Mouse (Mus musculus): ENCODE measurements around the gene Dcun1d3. TPM values are rescaled to one million over a fixed set of nuclear protein-coding genes. Genes with fewer than 3 reads are reported as not detected.
A peak's percentile ranks its signal among the peaks of the same experiment; 100 is the strongest.

Gene Dcun1d3
- polyA plus RNA-seq (2016; fragmentation: Nextera tagmentation; extraction: Ambion mirVana) = 16.2 and 16.8 TPM in 2 replicates

DNA sequence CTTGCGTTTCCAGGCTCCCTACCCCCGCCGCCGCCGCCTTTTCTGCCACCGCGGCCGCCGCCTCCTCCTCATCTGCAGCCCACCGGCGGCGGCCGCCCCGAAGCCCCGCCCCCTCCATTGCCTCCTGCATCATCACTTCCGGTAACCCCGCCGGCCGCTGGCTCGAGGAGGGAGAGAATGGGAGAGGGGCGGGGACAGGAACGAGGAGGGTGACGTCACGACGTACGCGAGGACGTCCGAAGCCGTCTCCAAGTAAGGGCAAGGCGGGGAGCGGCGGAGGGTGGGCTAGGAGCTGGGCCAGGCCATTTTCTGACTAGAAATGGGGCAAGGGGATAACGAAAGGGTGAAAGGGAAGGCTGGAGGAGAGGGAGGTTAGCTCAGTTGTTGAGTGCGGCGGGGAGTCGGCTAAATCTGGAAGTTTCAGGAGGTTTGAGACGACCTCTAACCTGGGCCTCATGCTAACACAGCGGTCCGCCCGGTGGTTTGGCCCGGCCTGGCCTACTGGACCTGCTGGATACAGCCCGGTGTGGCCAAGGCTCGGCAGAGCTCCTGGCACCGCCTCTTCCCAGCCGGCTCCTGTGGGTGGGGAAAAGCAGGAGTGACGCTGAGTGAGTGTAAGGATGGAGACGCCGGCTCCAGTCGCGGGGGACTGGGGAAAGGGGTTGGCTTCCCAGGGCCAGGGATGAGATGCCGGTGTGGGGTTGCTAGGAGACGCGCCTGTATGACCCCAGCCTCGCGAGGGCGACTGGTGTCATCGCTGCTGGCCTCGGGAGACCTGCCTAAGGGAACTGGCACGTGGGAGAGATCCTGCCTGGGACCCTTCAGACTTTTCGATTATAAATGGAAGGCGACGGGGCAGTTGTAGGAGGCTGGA lies at the start of gene Dcun1d3, which contains the start of gene Lyrm1:
Dcun1d3 (minus strand) TSS at position 660 of the 874 bp plus-strand sequence.
Lyrm1 (plus strand) TSS at position 223 of the 874 bp plus-strand sequence.
- peaks cover 27% of the 10 kb centered on the region for H3K4me1 ChIP-seq
- no peaks in the 10 kb centered on the region for H3K36me3 ChIP-seq (replicated peaks)
- no peaks in the 10 kb centered on the region for H3K9me3 ChIP-seq
- H3K27ac ChIP-seq = peak within 1 kb of the TSS; percentile 96
- under 1% methylated on average over 63 of the region's 63 CpGs for WGBS
- peak within 1 kb of the TSS; percentile 80 for H3K9ac ChIP-seq
- H3K4me2 ChIP-seq = peak within 1 kb of the TSS; percentile 76
- peak within 1 kb of the TSS; percentile 72 for H3K4me3 ChIP-seq (replicated peaks)
- peak; percentile 98 for ATAC-seq (ENCODE audit: low FRiP score)
- no peaks in the 10 kb centered on the region for H3K27me3 ChIP-seq

DNA sequence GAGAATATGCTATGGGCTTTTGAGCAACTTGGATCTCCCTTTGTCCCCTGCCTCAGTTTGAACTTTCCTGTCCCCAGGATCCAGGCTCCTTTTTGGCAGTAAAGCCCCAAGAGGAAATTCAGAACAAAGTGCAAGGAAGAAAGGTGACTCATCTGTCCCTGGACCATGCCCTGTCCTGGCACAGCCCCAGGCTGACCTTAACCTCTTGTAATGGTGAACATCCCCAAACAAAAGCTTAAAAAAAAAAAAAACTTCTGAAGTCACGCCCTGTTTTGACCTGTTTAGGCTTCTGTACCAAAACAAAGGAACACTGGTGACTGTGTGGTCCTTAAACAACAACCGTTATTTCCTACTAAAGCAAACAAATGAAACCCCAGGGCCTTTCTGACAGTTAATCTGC lies 45.5 kb upstream of the Dcun1d3 start:
- Histone ChIP-seq H3K9me3 (no peaks in the 10 kb centered on the region), H3K4me3 (replicated peaks) (no peak overlapping the region), H3K4me2 (no peak overlapping the region), H3K36me3 (replicated peaks) (no peaks in the 10 kb centered on the region), H3K27me3 (no peaks in the 10 kb centered on the region), H3K9ac (no peak overlapping the region), H3K27ac (no peak overlapping the region), H3K4me1 (no peaks in the 10 kb centered on the region)
- ATAC-seq (ENCODE audit: low FRiP score) = no peak
- WGBS = 73% methylated on average over 2 of the region's 2 CpGs

DNA sequence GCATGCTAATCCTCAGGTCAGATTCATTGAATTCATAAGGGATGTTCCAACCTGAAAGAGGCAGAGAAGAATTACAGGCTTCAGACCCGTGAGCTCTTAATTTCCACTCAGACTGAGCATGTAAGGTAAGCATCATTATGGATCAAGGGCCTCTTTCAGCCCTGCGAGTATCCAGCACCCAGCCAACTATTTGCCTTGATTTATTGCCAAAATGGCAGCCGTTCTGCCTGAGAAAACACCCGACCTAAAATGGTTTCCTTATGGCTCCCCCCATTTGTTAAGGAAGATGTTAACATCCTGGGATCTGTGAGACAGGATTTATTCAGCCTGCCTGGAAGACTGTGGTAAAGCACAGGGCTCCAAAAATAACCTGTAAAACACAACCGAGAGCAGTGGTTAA lies 40.9 kb upstream of the Dcun1d3 start:
- Histone ChIP-seq H3K4me2 (no peak overlapping the region), H3K9me3 (no peaks in the 10 kb centered on the region), H3K4me3 (replicated peaks) (no peak overlapping the region), H3K27ac (no peak overlapping the region), H3K36me3 (replicated peaks) (no peaks in the 10 kb centered on the region), H3K27me3 (no peaks in the 10 kb centered on the region), H3K4me1 (no peaks in the 10 kb centered on the region), H3K9ac (no peak overlapping the region)
- ATAC-seq (ENCODE audit: low FRiP score) = no peak
- 85% methylated on average over 5 of the region's 5 CpGs for WGBS

DNA sequence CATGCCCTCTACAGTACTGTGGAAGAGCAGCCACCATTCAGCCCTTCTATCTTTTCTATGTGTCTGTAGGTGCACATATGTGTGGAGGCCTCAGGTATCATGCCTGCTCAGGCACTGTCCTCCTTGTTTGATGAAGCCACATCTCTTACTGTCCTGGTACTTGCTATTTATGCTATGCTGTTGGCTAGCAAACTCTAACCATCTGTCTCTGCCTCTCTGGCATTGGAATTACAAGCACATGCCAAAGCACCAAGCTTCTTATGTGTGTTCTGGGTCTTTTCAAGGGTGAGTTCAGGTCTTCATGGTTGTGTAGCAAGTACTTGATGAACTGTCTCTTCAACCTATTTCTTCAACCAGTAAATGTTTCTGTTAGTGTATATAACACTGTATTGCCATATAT lies 40.2 kb upstream of the Dcun1d3 start:
- no peak for ATAC-seq (ENCODE audit: low FRiP score)
- Histone ChIP-seq H3K27me3 (no peaks in the 10 kb centered on the region), H3K9ac (no peak overlapping the region), H3K4me1 (no peaks in the 10 kb centered on the region), H3K27ac (no peak overlapping the region), H3K4me3 (replicated peaks) (no peak overlapping the region), H3K9me3 (no peaks in the 10 kb centered on the region), H3K36me3 (replicated peaks) (no peaks in the 10 kb centered on the region), H3K4me2 (no peak overlapping the region)

DNA sequence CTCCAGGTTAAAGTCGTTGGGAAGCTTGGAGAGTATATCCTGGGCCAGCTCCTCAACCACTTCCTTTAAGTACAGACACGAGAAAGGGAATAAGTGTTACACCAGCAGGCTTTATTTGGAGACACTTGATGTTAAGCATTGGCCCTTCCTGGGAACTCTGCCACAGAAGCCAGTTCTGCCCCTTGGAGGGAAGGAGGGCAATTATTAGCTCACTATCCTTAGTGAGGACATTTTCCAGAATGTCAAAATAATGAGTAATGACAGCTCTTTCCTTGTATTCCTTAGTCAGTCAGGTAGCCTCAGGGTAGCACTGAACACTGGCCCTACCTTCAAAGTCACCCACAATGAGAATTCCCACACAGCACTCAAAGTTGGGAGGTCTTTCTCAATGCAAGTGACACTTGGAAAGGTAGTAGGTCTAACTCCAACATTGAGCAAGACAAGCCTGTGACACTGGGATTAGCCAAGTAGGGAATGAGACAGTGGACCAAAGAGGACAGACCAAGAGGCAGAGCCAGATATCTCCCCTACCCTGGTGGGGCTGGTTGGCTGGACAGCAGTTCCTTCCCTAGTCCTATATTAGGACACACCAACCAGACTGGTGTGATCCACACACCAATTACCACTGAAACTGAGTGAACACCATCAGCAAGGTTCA lies 32.8 kb upstream of the Dcun1d3 start:
- H3K27ac ChIP-seq = no peak overlapping the region
- H3K4me3 ChIP-seq (replicated peaks) = no peak overlapping the region
- no peak overlapping the region for H3K4me2 ChIP-seq
- H3K9ac ChIP-seq = no peak overlapping the region
- no peaks in the 10 kb centered on the region for H3K27me3 ChIP-seq
- H3K36me3 ChIP-seq (replicated peaks) = no peaks in the 10 kb centered on the region
- no peaks in the 10 kb centered on the region for H3K9me3 ChIP-seq
- 74% methylated on average over 2 of the region's 2 CpGs for WGBS
- H3K4me1 ChIP-seq = no peaks in the 10 kb centered on the region
- ATAC-seq (ENCODE audit: low FRiP score) = no peak

DNA sequence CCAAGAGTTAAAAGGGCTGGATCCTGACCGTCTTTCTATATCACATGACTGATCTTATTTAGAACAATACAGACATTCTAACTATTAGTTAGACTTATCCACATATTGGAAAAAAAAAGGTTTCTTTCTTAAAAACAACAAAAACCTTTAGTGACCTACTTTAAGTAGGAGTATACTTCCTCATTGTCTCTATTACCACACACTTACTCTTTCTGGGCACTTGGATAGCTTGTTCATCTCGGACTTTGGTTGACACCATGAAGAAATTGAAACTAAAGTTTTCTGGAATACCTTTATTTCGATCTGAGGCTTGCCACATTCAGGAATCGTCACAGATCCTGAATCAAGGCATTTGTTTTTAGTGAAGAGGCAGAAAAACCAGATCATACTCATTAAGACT lies 25.0 kb upstream of the Dcun1d3 start:
- Histone ChIP-seq H3K9ac (no peak overlapping the region), H3K27me3 (no peaks in the 10 kb centered on the region), H3K9me3 (no peaks in the 10 kb centered on the region), H3K36me3 (replicated peaks) (no peaks in the 10 kb centered on the region), H3K4me1 (no peaks in the 10 kb centered on the region), H3K4me3 (replicated peaks) (no peak overlapping the region), H3K4me2 (no peak overlapping the region), H3K27ac (no peak overlapping the region)
- WGBS = 87% methylated on average over 4 of the region's 4 CpGs
- ATAC-seq (ENCODE audit: low FRiP score) = no peak

DNA sequence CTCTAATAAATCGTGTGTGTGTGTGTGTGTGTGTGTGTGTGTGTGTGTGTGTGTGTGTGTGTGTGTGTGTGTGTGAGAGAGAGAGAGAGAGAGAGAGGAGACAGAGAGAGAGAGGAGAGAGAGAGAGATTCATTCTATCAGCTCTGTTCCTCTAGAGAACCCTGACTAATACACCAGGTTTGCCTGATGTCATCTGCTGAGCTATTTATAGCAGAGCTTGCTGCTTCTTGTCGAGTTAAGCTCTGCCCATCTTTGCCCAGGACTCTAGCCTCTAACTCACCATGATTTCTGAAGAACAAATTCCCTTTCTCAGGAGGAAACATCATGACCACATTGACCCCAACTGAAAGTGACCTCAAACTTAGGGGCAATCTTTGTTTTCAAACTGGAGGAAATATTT lies 24.4 kb upstream of the Dcun1d3 start:
- WGBS = 62% methylated on average over 2 of the region's 2 CpGs
- Histone ChIP-seq H3K27ac (no peak overlapping the region), H3K9ac (no peak overlapping the region), H3K36me3 (replicated peaks) (no peaks in the 10 kb centered on the region), H3K4me1 (no peaks in the 10 kb centered on the region), H3K4me3 (replicated peaks) (no peak overlapping the region), H3K4me2 (no peak overlapping the region), H3K27me3 (no peaks in the 10 kb centered on the region), H3K9me3 (no peaks in the 10 kb centered on the region)
- no peak for ATAC-seq (ENCODE audit: low FRiP score)

DNA sequence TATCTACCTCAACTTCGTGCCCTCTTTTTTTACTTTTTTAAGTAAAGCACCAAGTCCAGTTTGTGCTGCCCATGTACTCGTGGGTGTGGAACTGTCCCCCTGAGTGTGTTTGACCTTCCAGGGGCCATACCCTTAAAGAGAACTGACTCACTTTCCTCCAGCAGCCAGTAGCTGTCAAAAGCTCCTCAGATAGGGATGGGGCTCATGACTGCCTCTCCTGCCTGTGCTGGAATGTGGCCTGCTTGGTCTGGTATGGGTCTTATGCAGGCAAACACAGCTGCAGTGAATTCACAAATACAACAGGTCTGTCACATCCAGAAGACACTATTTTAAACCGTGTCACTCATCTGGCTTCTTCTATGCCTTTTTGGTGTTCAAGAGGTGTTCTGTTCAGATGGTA lies 15.6 kb upstream of the Dcun1d3 start:
- H3K27ac ChIP-seq = no peak overlapping the region
- no peaks in the 10 kb centered on the region for H3K27me3 ChIP-seq
- no peaks in the 10 kb centered on the region for H3K4me1 ChIP-seq
- H3K4me3 ChIP-seq (replicated peaks) = no peak overlapping the region
- 66% methylated on average over 3 of the region's 3 CpGs for WGBS
- no peak overlapping the region for H3K4me2 ChIP-seq
- no peaks in the 10 kb centered on the region for H3K9me3 ChIP-seq
- no peak overlapping the region for H3K9ac ChIP-seq
- H3K36me3 ChIP-seq (replicated peaks) = no peaks in the 10 kb centered on the region
- ATAC-seq (ENCODE audit: low FRiP score) = no peak

DNA sequence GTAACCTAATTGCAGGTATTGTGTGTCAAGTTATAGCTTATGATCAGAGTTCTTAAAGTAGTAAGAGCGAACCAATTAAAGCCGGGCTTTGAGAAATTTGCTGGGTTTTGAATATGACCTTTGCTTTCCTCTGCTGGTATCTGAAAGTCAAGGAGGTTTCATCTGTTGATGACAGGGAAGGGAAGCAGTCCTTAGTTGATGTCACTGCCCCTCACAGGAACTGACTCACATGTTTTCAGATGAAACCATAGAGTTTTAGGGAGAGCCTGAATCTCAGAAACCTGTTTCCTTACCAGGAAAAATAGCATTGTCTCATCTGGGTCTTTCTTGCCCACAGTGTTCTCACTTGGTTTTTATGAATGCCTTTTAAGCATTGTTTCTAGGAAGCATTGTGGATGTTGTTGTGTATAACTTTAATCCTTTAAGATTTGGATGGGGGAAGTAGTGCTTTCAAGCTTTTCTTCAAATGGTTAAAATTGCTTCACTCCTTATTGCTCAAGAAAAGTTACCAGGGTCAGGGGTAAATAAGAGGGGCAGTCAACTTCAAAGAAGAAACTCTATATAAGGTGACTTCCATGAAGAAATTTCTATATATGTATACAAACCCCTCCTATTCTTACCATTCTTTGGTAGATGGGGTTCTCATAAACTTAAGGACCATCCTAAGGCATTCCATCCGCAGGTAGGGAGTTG lies 10.6 kb upstream of the Dcun1d3 start:
- H3K9ac ChIP-seq = no peak overlapping the region
- no peaks in the 10 kb centered on the region for H3K27me3 ChIP-seq
- H3K4me3 ChIP-seq (replicated peaks) = no peak overlapping the region
- no peaks in the 10 kb centered on the region for H3K4me1 ChIP-seq
- no peaks in the 10 kb centered on the region for H3K9me3 ChIP-seq
- no peaks in the 10 kb centered on the region for H3K36me3 ChIP-seq (replicated peaks)
- 92% methylated on average over 3 of the region's 3 CpGs for WGBS
- H3K27ac ChIP-seq = no peak overlapping the region
- H3K4me2 ChIP-seq = no peak overlapping the region
- ATAC-seq (ENCODE audit: low FRiP score) = no peak

DNA sequence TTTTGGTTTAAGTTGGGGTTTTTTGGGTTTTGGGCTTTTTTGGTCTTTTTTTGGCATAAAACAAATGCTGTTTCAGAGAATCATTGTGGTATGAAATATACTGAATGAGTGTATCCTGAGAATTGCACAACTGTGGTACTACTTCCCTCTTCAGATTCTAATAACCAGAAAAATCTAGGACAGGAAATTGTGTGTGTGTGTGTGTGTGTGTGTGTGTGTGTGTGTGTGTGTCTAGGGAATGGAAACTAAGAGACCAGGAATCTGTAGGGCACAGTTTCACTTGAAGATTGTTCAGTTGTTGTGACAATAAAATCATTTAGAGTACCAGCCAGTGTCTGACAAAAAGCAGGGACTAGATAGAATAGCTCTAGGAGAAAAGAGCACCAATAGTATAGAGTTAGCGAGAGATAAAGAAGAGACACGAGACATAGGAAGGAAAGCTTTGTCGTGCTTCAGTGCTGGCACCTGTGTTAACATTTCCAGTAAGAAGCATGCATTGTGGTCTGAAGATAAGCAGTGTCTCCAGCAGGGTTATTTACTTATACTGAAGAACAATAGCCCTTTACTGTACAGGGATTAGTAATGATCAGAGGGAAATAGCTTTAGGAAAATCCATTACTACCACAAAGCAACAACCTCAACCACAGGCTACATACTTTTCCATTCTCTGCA lies 3.4 kb upstream of the Dcun1d3 start:
- Histone ChIP-seq H3K4me2 (no peak overlapping the region), H3K36me3 (replicated peaks) (no peaks in the 10 kb centered on the region), H3K4me3 (replicated peaks) (no peak overlapping the region), H3K27me3 (no peaks in the 10 kb centered on the region), H3K9me3 (no peaks in the 10 kb centered on the region), H3K4me1 (peaks cover 13% of the 10 kb centered on the region), H3K9ac (no peak overlapping the region), H3K27ac (no peak overlapping the region)
- 69% methylated on average over 3 of the region's 3 CpGs for WGBS
- no peak for ATAC-seq (ENCODE audit: low FRiP score)

DNA sequence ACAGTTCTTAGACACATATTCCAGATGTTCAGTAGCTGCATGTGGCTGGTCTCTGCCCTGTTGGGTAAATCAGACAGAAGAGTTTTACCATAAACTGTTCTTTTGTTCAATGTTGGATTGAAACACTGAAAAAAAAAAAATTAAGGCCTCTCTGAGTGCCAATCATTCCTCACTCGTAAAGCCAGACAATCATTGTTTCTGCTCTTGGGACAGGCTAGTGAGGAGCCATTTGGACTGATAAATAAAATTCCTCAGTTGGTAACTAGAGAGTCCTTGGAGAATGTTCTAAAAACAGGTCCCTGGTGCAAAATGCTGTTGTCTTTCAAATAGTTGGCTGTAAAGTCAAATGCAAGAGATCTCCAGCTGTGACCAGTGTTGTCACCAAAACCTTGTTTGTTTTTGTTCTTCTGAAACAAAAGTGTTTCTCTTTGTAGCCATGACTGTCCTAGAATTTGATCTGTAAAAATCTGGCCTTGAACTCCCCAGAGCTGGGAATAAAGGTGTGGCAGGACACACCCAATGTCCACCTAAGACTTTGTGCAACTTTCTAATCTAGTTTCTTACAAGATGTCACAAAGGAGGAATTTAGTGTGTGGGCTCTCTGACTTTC lies 2.3 kb upstream of the Dcun1d3 start:
- 83% methylated on average over 1 of the region's 1 CpGs for WGBS
- Histone ChIP-seq H3K9me3 (no peaks in the 10 kb centered on the region), H3K4me3 (replicated peaks) (no peak overlapping the region), H3K36me3 (replicated peaks) (no peaks in the 10 kb centered on the region), H3K9ac (no peak overlapping the region), H3K27me3 (no peaks in the 10 kb centered on the region), H3K27ac (no peak overlapping the region), H3K4me2 (no peak overlapping the region), H3K4me1 (peaks cover 23% of the 10 kb centered on the region)
- no peak for ATAC-seq (ENCODE audit: low FRiP score)
